Mouse (Mus musculus) testis, adult 2 months (tissue): ENCODE data around the gene Yif1b.

Source experiments
- CTCF ChIP-seq: fragments of 200-500 bp; IDR thresholded peaks from 2 replicates; pipeline ENCODE4 v1.5.1; 2012; ENCODE audit warnings: low read depth, mild to moderate bottlenecking, inconsistent platforms, low read length, moderate library complexity; ENCODE audit not compliant: control insufficient read depth, insufficient read depth, insufficient replicate concordance
- POLR2A ChIP-seq: fragments of 200-500 bp; IDR thresholded peaks from 2 replicates; pipeline ENCODE4 v1.6.1; 2012; ENCODE audit warnings: low read depth, mild to moderate bottlenecking, inconsistent platforms, low read length, moderate library complexity; ENCODE audit not compliant: control insufficient read depth

- TF ChIP-seq POLR2A, result no peak
- no peak for TF ChIP-seq CTCF
Measured at GRCm38 (mm10) chr7:29265636-29266035, 27.5 kb downstream of the Yif1b start.
